Mouse (Mus musculus) small intestine, adult 2 months (tissue): Measurements from ENCODE around the gene Coq5. TPM values are rescaled to one million over a fixed set of nuclear protein-coding genes. Genes with fewer than 3 reads are reported as not detected.
A peak's percentile ranks its signal among the peaks of the same experiment; 100 is the strongest.

Source experiments
- H3K27ac ChIP-seq: fragments of 200-500 bp; 2 replicates; pipeline ENCODE4 v1.5.1; 2012; ENCODE audit warnings: low read depth, low read length, control low read depth, inconsistent platforms; ENCODE audit not compliant: insufficient read depth
- H3K27me3 ChIP-seq: fragments of 200-500 bp; 2 replicates; pipeline ENCODE4 v1.6.1; 2012; ENCODE audit warnings: mild to moderate bottlenecking, moderate library complexity, low read length, inconsistent platforms; ENCODE audit not compliant: control insufficient read depth, insufficient read depth
- H3K36me3 ChIP-seq: fragments of 200-500 bp; 2 replicates; pipeline ENCODE4 v1.6.1; 2012; ENCODE audit warnings: mild to moderate bottlenecking, low read length, control low read depth, inconsistent platforms; ENCODE audit not compliant: control insufficient read depth, insufficient read depth
- H3K4me1 ChIP-seq: fragments of 200-500 bp; 2 replicates; pipeline ENCODE4 v1.6.1; 2012; ENCODE audit warnings: low read length, inconsistent platforms, mixed read lengths; ENCODE audit not compliant: control insufficient read depth, insufficient read depth, insufficient read length
- H3K4me3 ChIP-seq: fragments of 200-500 bp; 2 replicates; pipeline ENCODE4 v1.5.1; 2012; ENCODE audit warnings: low read depth, mild to moderate bottlenecking, control low read depth, inconsistent platforms, low read length, moderate library complexity
- CTCF ChIP-seq: fragments of 200-500 bp; IDR thresholded peaks from 2 replicates; pipeline ENCODE4 v1.5.1; 2012; ENCODE audit warnings: low read depth, mild to moderate bottlenecking, control low read depth, inconsistent platforms, low read length, moderate library complexity, mixed read lengths; ENCODE audit not compliant: insufficient replicate concordance, insufficient read length; ENCODE audit errors: extremely low read depth
- POLR2A ChIP-seq: fragments of 200-500 bp; IDR thresholded peaks from 2 replicates; pipeline ENCODE4 v1.6.1; 2012; ENCODE audit warnings: low read depth, mild to moderate bottlenecking, control low read depth, inconsistent platforms, low read length, moderate library complexity
- WGBS: fragments of 180-500 bp; shearing (Covaris S2); methylation state at CpG from one replicate; pipeline ENCODE4 v1.1.7; 2018; 5-methylcytosine and 5-hydroxymethylcytosine counted together
- polyA plus RNA-seq: library from polyadenylated mRNA; depleted of rRNA; stranded (reverse); fragments of >200 nt; gene quantifications from 2 replicates; pipeline ENCODE4 v1.2.3, GENCODE M21; 2012

Gene Coq5
- polyA plus RNA-seq, 1 experiment = 6.6 TPM

DNA sequence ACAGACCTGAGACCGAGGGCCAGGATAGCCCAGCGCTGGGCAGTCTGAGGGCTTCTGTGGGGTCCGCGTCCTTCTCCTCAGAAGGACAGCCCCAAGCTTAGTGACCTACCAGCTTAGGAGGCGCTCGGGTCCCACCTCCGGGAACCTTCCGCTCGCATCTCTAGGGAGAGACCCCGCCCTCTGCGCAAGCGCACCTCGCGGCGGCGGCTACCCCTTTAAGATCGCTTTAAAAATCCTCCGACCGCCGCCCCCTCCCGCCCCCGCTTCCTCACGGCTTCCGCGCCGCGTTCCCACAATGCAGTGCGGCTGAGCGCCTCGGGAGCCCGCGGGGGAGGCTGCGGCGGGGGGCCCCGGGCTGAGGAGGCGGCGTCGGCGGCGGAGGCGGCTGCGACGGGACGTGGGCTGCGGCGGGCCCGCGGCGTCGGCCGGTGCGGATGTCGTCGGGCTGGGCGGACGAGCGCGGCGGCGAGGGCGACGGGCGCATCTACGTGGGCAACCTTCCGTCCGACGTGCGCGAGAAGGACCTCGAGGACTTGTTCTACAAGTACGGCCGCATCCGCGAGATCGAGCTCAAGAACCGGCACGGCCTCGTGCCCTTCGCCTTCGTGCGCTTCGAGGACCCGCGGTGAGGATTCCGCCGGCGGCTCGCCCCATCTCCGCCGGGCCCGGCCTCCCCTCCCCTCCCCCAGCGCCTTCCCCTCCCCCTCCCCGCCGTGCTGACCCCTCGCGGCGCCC, 47.6 kb downstream of the Coq5 start, which contains the start of gene Srsf9:
Gene Srsf9 (plus strand): TSS at position 303 of the 735 bp plus-strand sequence.
- Histone ChIP-seq H3K27me3 (no peaks in the 10 kb centered on the region), H3K4me1 (peaks cover 3% of the 10 kb centered on the region), H3K27ac (peak within 1 kb of the TSS; percentile 82), H3K4me3 (peak within 1 kb of the TSS; percentile 81), H3K36me3 (peaks cover 8% of the 10 kb centered on the region)
- TF ChIP-seq POLR2A (peak; percentile 56), CTCF (no peak)
- WGBS = under 1% methylated on average over 92 of the region's 97 CpGs

DNA sequence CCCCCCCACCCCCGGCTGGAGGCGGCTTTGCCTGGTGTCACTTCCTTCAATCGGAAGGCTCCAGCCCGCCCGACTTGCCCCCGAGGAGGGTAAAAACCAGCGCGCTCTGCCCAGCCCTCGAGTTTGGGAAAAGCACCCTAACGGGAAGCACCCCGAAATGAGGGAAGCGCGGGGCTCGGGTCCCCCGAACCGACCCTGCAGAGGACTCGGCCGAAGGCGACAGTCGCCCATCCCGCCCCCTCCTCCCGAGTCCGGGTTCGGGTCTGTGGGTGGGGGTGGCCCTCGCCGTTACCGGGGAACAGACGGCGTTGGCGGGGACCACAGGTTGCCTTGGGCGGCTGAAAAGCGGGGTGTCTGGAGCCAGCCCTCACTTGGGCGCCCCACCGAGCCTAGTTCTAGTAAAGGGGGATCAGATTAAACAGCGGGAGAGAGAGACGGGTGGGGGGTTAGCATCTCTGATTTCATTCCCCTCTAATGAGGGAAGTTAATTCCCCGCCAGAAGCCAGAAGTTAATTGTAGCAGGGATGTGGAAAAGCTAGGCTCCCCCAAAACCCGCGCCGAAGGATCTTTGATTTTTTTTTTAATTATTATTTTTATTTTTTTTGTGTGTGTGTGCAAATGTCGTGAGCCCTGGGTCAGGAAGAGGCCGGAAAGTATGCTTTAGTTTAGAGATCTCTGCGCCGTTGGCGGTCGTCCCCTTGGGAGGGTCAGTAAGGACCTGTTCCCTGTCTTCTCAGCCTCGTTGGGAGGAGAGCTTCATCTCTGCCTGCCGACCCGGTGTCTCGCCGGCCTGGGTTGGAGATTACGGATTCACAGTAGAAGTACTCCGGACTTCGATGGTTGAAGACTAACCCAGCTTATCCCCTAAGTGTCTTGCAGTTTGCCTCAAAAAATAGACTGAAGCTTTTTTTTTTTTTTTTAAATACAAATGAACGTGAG, 48.4 kb downstream of the Coq5 start:
- peaks cover 15% of the 10 kb centered on the region for H3K36me3 ChIP-seq
- H3K4me3 ChIP-seq = peak overlapping the region; percentile 81
- TF ChIP-seq POLR2A = no peak
- 1% methylated on average over 53 of the region's 55 CpGs for WGBS
- no peaks in the 10 kb centered on the region for H3K27me3 ChIP-seq
- H3K27ac ChIP-seq = no peak overlapping the region
- H3K4me1 ChIP-seq = peaks cover 3% of the 10 kb centered on the region

DNA sequence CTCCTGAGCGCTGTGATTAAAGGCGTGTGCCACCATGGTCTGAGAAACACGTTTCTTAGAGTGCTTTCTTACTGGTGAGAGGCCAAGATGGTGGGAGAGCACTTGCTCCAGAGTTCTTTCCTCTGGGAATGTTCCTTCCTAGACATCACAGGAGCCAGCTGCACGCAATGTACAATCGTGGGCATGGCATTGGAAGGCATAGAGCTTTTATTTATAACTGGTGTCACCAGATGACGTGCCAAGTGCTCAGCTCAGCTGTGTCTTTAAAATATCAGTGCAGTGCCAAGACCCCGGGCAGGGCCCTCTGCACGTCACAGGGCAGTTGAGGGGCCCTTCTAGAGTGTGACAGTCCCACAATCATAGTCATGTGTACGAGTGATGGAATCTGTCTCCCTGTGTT, 51.5 kb downstream of the Coq5 start:
- H3K4me1 ChIP-seq = peaks cover 3% of the 10 kb centered on the region
- no peak for TF ChIP-seq CTCF
- TF ChIP-seq POLR2A = no peak
- no peaks in the 10 kb centered on the region for H3K27me3 ChIP-seq
- no peak overlapping the region for H3K4me3 ChIP-seq
- WGBS = 80% methylated on average over 9 of the region's 9 CpGs
- peaks cover 38% of the 10 kb centered on the region for H3K36me3 ChIP-seq
- no peak overlapping the region for H3K27ac ChIP-seq

DNA sequence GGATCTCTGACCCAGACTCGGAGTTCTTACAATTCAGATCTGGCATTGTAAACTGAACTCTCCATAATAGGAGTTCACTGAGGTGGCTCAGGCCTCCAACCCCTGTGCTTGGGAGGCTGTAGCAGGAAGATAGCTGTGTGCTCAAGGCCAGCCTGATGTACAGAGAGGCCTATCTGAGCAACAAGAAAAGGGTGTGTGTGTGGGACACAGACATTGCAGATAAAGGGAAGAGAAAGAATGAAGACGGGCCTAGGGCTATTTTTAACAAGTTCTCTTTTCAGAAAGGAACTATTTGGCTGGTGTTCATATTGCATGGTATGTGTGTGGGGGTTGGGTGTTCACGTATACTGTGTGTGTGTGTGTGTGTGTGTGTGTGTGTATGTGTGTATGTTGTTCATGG, 54.2 kb downstream of the Coq5 start:
- Histone ChIP-seq H3K4me3 (no peak overlapping the region), H3K27me3 (no peaks in the 10 kb centered on the region), H3K36me3 (peaks cover 38% of the 10 kb centered on the region), H3K27ac (peak overlapping the region; percentile 56; the same call in 1 of the 2 replicates), H3K4me1 (no peaks in the 10 kb centered on the region)
- TF ChIP-seq CTCF (no peak), POLR2A (no peak)
- 73% methylated on average over 3 of the region's 3 CpGs for WGBS

DNA sequence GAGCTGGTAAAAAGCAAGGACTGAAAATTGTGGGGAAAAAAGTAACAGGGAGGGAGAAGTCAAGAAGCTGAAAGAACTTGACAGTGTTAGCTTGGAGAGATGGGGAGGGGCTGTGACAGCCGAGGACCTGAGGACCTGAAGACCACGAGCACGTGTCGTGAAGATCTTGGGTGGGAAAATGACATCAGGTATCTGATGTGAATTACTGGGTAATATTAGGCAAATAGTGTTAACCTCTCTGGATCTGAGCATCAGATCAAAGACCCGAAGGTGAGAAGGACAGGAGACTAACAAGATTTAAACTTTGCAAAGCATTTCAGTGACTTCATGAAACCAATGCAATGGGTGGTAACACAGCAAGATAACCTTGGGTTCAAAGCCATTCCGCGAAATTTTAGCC, 60.5 kb downstream of the Coq5 start:
- TF ChIP-seq POLR2A (no peak), CTCF (no peak)
- peaks cover 25% of the 10 kb centered on the region for H3K36me3 ChIP-seq
- H3K4me1 ChIP-seq = peaks cover 5% of the 10 kb centered on the region; the same call in 1 of the 2 replicates
- H3K27me3 ChIP-seq = no peaks in the 10 kb centered on the region
- 7% methylated on average over 7 of the region's 7 CpGs for WGBS
- no peak overlapping the region for H3K27ac ChIP-seq
- H3K4me3 ChIP-seq = 0 out of 2 replicates have a peak overlapping the region, but pooled peaks have one; percentile 2

DNA sequence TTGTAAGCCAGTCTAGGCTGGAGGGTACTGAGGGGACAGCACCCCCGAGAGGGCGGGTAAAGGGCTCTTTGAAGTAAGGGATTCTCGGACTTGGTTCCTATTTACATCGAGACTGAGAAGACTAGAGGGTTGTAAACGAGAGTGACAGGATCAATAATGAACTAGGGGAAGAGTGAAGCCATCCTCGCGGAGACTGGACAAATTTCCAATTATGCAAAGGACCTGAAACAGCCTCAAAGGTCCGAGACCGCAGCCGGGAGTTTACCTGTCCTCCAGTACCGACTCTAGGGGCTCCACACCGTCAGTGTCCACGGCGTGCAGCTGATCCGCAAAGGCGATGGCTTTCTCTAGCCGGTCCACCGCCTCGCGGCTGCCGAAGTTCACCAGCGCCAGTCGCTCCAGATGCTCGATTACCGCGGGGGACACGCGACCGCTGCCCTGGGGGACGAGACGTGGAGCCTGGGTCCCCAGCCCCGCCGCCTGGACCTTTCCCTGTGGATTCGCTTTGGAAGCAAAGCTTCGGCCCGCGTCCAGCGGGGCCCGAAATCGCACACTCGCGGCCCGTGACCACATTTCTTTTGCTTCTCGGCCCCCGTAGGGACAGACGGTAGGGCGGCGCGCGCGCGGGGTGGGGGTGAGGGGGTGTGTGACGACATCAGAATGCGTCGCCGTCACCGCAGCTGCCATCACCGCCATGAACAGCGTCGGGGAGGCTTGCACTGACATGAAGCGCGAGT, 61.3 kb downstream of the Coq5 start, which contains the start of the genes Gatc and Triap1:
Gene Gatc (minus strand): TSS at position 602 of the 737 bp plus-strand sequence.
Gene Triap1 (plus strand): TSS at position 649 of the 737 bp plus-strand sequence.
- no peak; the same call in 1 of the 2 replicates for TF ChIP-seq CTCF
- TF ChIP-seq POLR2A = no peak; the same call in 1 of the 2 replicates
- WGBS = under 1% methylated on average over 62 of the region's 62 CpGs
- Histone ChIP-seq H3K27me3 (no peaks in the 10 kb centered on the region), H3K27ac (peak within 1 kb of the TSS; percentile 71), H3K36me3 (peaks cover 31% of the 10 kb centered on the region), H3K4me3 (peak within 1 kb of the TSS; percentile 98), H3K4me1 (peaks cover 5% of the 10 kb centered on the region; the same call in 1 of the 2 replicates)
